Comparison of ENCODE assay signal across 9 mouse cellular contexts in the genomic region with DNA sequence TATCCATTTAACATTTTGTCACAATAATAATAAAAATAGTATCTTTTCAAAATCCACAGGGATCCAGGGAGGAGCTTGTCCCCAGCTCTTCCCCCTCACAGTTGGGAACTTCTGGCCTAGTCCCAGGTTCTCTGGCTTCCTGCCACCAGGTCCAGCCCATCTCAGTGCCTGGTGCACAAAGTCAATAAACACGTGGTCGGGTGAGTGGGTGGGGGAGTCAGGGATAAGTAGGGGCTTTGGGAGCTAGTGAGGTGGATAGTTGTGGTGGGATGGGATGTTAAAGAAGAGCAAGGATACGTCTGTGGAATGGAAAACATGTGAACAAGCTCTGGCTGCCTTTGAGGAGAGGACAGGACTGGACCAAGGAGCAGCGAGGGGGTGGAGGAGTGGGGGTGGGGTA. TPM values are rescaled to one million over a fixed set of nuclear protein-coding genes. Genes with fewer than 3 reads are reported as not detected.
DNase-seq lines count a peak whose midpoint lies in the region; ATAC-seq and TF ChIP-seq lines count a peak whose summit lies in the region.
"Had no signal": no experiment of that assay in that cellular context is flagged by ENCODE, and none has a peak within 500 bp of the region (broad histone marks: within the 10 kb centered on the region; RNA-seq: fewer than 3 reads in every experiment).

No protein-coding gene starts in this region.

- 16% methylated on average over 4 of the region's 4 CpGs for WGBS in embryonic facial prominence, embryonic 12.5 days
- 20% methylated on average over 4 of the region's 4 CpGs for WGBS in embryonic facial prominence, embryonic 10.5 days
- 9% methylated on average over 4 of the region's 4 CpGs for WGBS in lung, postnatal 0 days
- WGBS in thymus, adult 2 months, result 63% methylated on average over 4 of the region's 4 CpGs

- DNase-seq in embryonic facial prominence, embryonic 10.5 days (ENCODE audit: low spot score), result no peak
- DNase-seq in adrenal gland, postnatal 10 days, result peak; percentile 80
- DNase-seq in gastrocnemius, postnatal 4 days (ENCODE audit: low spot score in 2 of 2), result peak; percentile 82 to 86
- DNase-seq in kidney, adult 9 months, result peak; percentile 82
- DNase-seq in lung, postnatal 0 days (ENCODE audit: low spot score), result peak; percentile 78
- DNase-seq in thymus, adult 2 months, result no peak
- DNase-seq in thymus, postnatal 4 days, result no peak

- no peaks in the 10 kb centered on the region for H3K36me3 ChIP-seq in embryonic facial prominence, embryonic 12.5 days
- no peaks in the 10 kb centered on the region for H3K36me3 ChIP-seq in embryonic facial prominence, embryonic 10.5 days (replicated peaks)
- H3K36me3 ChIP-seq in lung, postnatal 0 days (ENCODE audit: insufficient read depth, low read length), result 0 out of 2 replicates have a peak, but pooled peaks cover 4% of the 10 kb centered on the region
- H3K36me3 ChIP-seq in thymus, adult 2 months (ENCODE audit: control insufficient read depth, insufficient read depth, low read length), result no peaks in the 10 kb centered on the region

- H3K9me3 ChIP-seq in embryonic facial prominence, embryonic 12.5 days, result no peaks in the 10 kb centered on the region
- H3K9me3 ChIP-seq in embryonic facial prominence, embryonic 10.5 days, result no peaks in the 10 kb centered on the region
- no peaks in the 10 kb centered on the region for H3K9me3 ChIP-seq in lung, postnatal 0 days (ENCODE audit: low read length)

- 0 out of 2 replicates have a peak overlapping the region, but pooled peaks have one; percentile 15 for H3K9ac ChIP-seq in embryonic facial prominence, embryonic 12.5 days
- 0 out of 2 replicates have a peak overlapping the region, but pooled peaks have one; percentile 39 for H3K9ac ChIP-seq in lung, postnatal 0 days (replicated peaks; ENCODE audit: low read depth)

- H3K4me2 ChIP-seq in embryonic facial prominence, embryonic 12.5 days (replicated peaks), result no peak overlapping the region
- H3K4me2 ChIP-seq in lung, postnatal 0 days (replicated peaks; ENCODE audit: low read depth, low read length), result peak overlapping the region; percentile 51

- no peak for ATAC-seq in embryonic facial prominence, embryonic 12.5 days (ENCODE audit: insufficient number of reproducible peaks, insufficient read depth, low FRiP score, low TSS enrichment)
- ATAC-seq in lung, postnatal 0 days, result no peak; the same call in 1 of the 2 replicates

- TF ChIP-seq EP300 in lung, postnatal 0 days (IDR thresholded peaks at IDR 0.05), result no peak

- H3K4me3 ChIP-seq in embryonic facial prominence, embryonic 12.5 days, result no peak overlapping the region
- no peak overlapping the region for H3K4me3 ChIP-seq in embryonic facial prominence, embryonic 10.5 days
- no peak overlapping the region for H3K4me3 ChIP-seq in lung, postnatal 0 days (ENCODE audit: low read depth, low read length)
- H3K4me3 ChIP-seq in thymus, adult 2 months (ENCODE audit: control insufficient read depth, insufficient read depth, low read length), result no peak overlapping the region
- H3K4me3 ChIP-seq: erythroblast, embryonic 14.5 days had no signal

- no peaks in the 10 kb centered on the region for H3K27me3 ChIP-seq in embryonic facial prominence, embryonic 12.5 days
- H3K27me3 ChIP-seq in embryonic facial prominence, embryonic 10.5 days (replicated peaks; ENCODE audit: low read depth, poor library complexity, severe bottlenecking), result peaks cover 22% of the 10 kb centered on the region; the same call in 1 of the 2 replicates
- H3K27me3 ChIP-seq in lung, postnatal 0 days (replicated peaks; ENCODE audit: insufficient read depth, low read length), result no peaks in the 10 kb centered on the region
- no peaks in the 10 kb centered on the region for H3K27me3 ChIP-seq in thymus, adult 2 months (ENCODE audit: control insufficient read depth, insufficient read depth, low read length)

- no peak for TF ChIP-seq CTCF in lung, postnatal 0 days (IDR thresholded peaks at IDR 0.05)
- TF ChIP-seq CTCF in thymus, adult 2 months (IDR thresholded peaks at IDR 0.05; ENCODE audit: borderline replicate concordance, control insufficient read depth, extremely low read depth, insufficient read depth, low read length, poor library complexity), result no peak

- no peak for TF ChIP-seq POLR2A in thymus, adult 2 months (IDR thresholded peaks at IDR 0.05; ENCODE audit: control insufficient read depth, extremely low read depth, insufficient read depth, low read length, poor library complexity)

- H3K4me1 ChIP-seq in embryonic facial prominence, embryonic 12.5 days, result peaks cover 15% of the 10 kb centered on the region
- peaks cover 35% of the 10 kb centered on the region for H3K4me1 ChIP-seq in embryonic facial prominence, embryonic 10.5 days
- H3K4me1 ChIP-seq in lung, postnatal 0 days (ENCODE audit: insufficient read depth, low read depth, low read length), result peaks cover 34% of the 10 kb centered on the region
- peaks cover 2% of the 10 kb centered on the region; the same call in 1 of the 2 replicates for H3K4me1 ChIP-seq in thymus, adult 2 months (replicated peaks; ENCODE audit: control insufficient read depth, insufficient read depth, low read length)

- H3K27ac ChIP-seq in embryonic facial prominence, embryonic 12.5 days, result no peak overlapping the region
- no peak overlapping the region for H3K27ac ChIP-seq in embryonic facial prominence, embryonic 10.5 days (replicated peaks)
- H3K27ac ChIP-seq in lung, postnatal 0 days (ENCODE audit: low read length), result peak overlapping the region; percentile 95
- H3K27ac ChIP-seq in thymus, adult 2 months (ENCODE audit: control insufficient read depth, insufficient read depth, low read length), result no peak overlapping the region

RNA-seq across cellular contexts. Expression of a gene that starts 0.8 kb away (rescaled TPM):
- 0.50 TPM in 2 replicates for polyA plus RNA-seq in embryonic facial prominence, embryonic 12.5 days (2016; fragmentation: Nextera tagmentation; extraction: Ambion mirVana)
- polyA plus RNA-seq in embryonic facial prominence, embryonic 10.5 days (2016; fragmentation: Nextera tagmentation; extraction: Ambion mirVana), result 0.15 TPM in 1 of 2 replicates, not detected in the other
- 1 to 10 TPM; 2.0 to 5.0 TPM for total RNA-seq in adrenal gland, postnatal 10 days (2021)
- total RNA-seq in gastrocnemius, postnatal 4 days (2021), result 1 to 10 TPM; 1.0 to 2.9 TPM
- 4.4 and 6.7 TPM in 2 replicates for polyA plus RNA-seq in lung, postnatal 0 days (2015; fragmentation: Nextera tagmentation; extraction: Ambion mirVana)
- polyA plus RNA-seq in thymus, adult 2 months (2012; rRNA removed), result 2.2 and 3.0 TPM in 2 replicates
- polyA plus RNA-seq: erythroblast, embryonic 14.5 days had no signal

RNA-seq across cellular contexts. Expression of a gene that starts 4.5 kb away (rescaled TPM):
- polyA plus RNA-seq in embryonic facial prominence, embryonic 12.5 days (2016; fragmentation: Nextera tagmentation; extraction: Ambion mirVana), result 134 and 147 TPM in 2 replicates
- polyA plus RNA-seq in embryonic facial prominence, embryonic 10.5 days (2016; fragmentation: Nextera tagmentation; extraction: Ambion mirVana), result 136 and 141 TPM in 2 replicates
- total RNA-seq in adrenal gland, postnatal 10 days (2021), result 10 to 100 TPM; 62.6 to 76.3 TPM
- total RNA-seq in gastrocnemius, postnatal 4 days (2021), result 10 to 100 TPM; 43.5 to 45.9 TPM
- 36.0 and 37.8 TPM in 2 replicates for polyA plus RNA-seq in lung, postnatal 0 days (2015; fragmentation: Nextera tagmentation; extraction: Ambion mirVana)
- 83.3 and 89.1 TPM in 2 replicates for polyA plus RNA-seq in thymus, adult 2 months (2012; rRNA removed)

RNA-seq across cellular contexts. Expression of a gene that starts 9.3 kb away (rescaled TPM):
- polyA plus RNA-seq in embryonic facial prominence, embryonic 12.5 days (2016; fragmentation: Nextera tagmentation; extraction: Ambion mirVana), result 3.1 and 3.9 TPM in 2 replicates
- polyA plus RNA-seq in embryonic facial prominence, embryonic 10.5 days (2016; fragmentation: Nextera tagmentation; extraction: Ambion mirVana), result 1.2 and 2.2 TPM in 2 replicates
- total RNA-seq in adrenal gland, postnatal 10 days (2021), result 10 to 100 TPM; 18.1 to 19.2 TPM
- 10 to 100 TPM; 22.3 to 22.9 TPM for total RNA-seq in gastrocnemius, postnatal 4 days (2021)
- polyA plus RNA-seq in lung, postnatal 0 days (2015; fragmentation: Nextera tagmentation; extraction: Ambion mirVana), result 12.0 and 13.6 TPM in 2 replicates
- 12.2 and 16.3 TPM in 2 replicates for polyA plus RNA-seq in thymus, adult 2 months (2012; rRNA removed)

RNA-seq across cellular contexts. Expression of a gene that starts 9.5 kb away (rescaled TPM):
- polyA plus RNA-seq in embryonic facial prominence, embryonic 12.5 days (2016; fragmentation: Nextera tagmentation; extraction: Ambion mirVana), result 2.5 and 3.5 TPM in 2 replicates
- polyA plus RNA-seq in embryonic facial prominence, embryonic 10.5 days (2016; fragmentation: Nextera tagmentation; extraction: Ambion mirVana), result 0.88 and 1.3 TPM in 2 replicates
- total RNA-seq in adrenal gland, postnatal 10 days (2021), result 1 to 10 TPM; 4.2 to 5.1 TPM
- total RNA-seq in gastrocnemius, postnatal 4 days (2021), result 1 to 10 TPM; 4.3 to 4.6 TPM
- polyA plus RNA-seq in lung, postnatal 0 days (2015; fragmentation: Nextera tagmentation; extraction: Ambion mirVana), result 11.9 and 13.1 TPM in 2 replicates
- polyA plus RNA-seq in thymus, adult 2 months (2012; rRNA removed), result 2.7 and 3.4 TPM in 2 replicates
- polyA plus RNA-seq: erythroblast, embryonic 14.5 days had no signal

RNA-seq across cellular contexts. Expression of a gene that starts 14.2 kb away (rescaled TPM):
- polyA plus RNA-seq in embryonic facial prominence, embryonic 12.5 days (2016; fragmentation: Nextera tagmentation; extraction: Ambion mirVana), result 561 and 632 TPM in 2 replicates
- 780 and 781 TPM in 2 replicates for polyA plus RNA-seq in embryonic facial prominence, embryonic 10.5 days (2016; fragmentation: Nextera tagmentation; extraction: Ambion mirVana)
- 100 to 1,000 TPM; 598 to 631 TPM for total RNA-seq in adrenal gland, postnatal 10 days (2021)
- 100 to 1,000 TPM; 295 to 317 TPM for total RNA-seq in gastrocnemius, postnatal 4 days (2021)
- 283 and 286 TPM in 2 replicates for polyA plus RNA-seq in lung, postnatal 0 days (2015; fragmentation: Nextera tagmentation; extraction: Ambion mirVana)
- 669 and 722 TPM in 2 replicates for polyA plus RNA-seq in thymus, adult 2 months (2012; rRNA removed)

Comparison
In these comparisons a context has a peak if more than half of its experiments do, and no peak if none do; other contexts are left out.
1. DNase-seq: peak in adrenal gland, postnatal 10 days (single experiment), gastrocnemius, postnatal 4 days (2 of 2), kidney, adult 9 months (single experiment) and lung, postnatal 0 days (single experiment); none in embryonic facial prominence, embryonic 10.5 days (single experiment), thymus, adult 2 months (single experiment) and thymus, postnatal 4 days (single experiment).